Mouse (Mus musculus) liver, adult (tissue): ENCODE data around the gene Rin3.

Experiments
- GATA4 ChIP-seq: IDR thresholded peaks from 2 replicates; pipeline ENCODE4 v1.6.1; 2014; ENCODE audit warnings: mild to moderate bottlenecking, low read length; ENCODE audit not compliant: insufficient replicate concordance

Rin3 gene

GRCm38 (mm10) chr12:102308001-102308456 is 25.2 kb downstream of the Rin3 start:
- TF ChIP-seq GATA4: no peak

GRCm38 (mm10) chr12:102308457-102309011 is 25.7 kb downstream of the Rin3 start:
- TF ChIP-seq GATA4: no peak

GRCm38 (mm10) chr12:102309099-102309799 is 26.4 kb downstream of the Rin3 start:
- TF ChIP-seq GATA4: no peak

- no peak for TF ChIP-seq GATA4
Measured at GRCm38 (mm10) chr12:102309800-102310195, 26.9 kb downstream of the Rin3 start.

GRCm38 (mm10) chr12:102310261-102310660 is 27.4 kb downstream of the Rin3 start:
- no peak for TF ChIP-seq GATA4

GRCm38 (mm10) chr12:102311454-102311853 is 28.6 kb downstream of the Rin3 start:
- no peak for TF ChIP-seq GATA4

GRCm38 (mm10) chr12:102319150-102319549 is 36.3 kb downstream of the Rin3 start:
- peak; percentile 89 for TF ChIP-seq GATA4

- TF ChIP-seq GATA4: peak; percentile 84; the same call in 1 of the 2 replicates
Measured at GRCm38 (mm10) chr12:102319899-102320298, 37.1 kb downstream of the Rin3 start.

- no peak for TF ChIP-seq GATA4
Measured at GRCm38 (mm10) chr12:102320322-102320721, 37.5 kb downstream of the Rin3 start.

GRCm38 (mm10) chr12:102321064-102321728 is 38.3 kb downstream of the Rin3 start:
- no peak for TF ChIP-seq GATA4

- TF ChIP-seq GATA4: no peak
Measured at GRCm38 (mm10) chr12:102321855-102322254, 39.0 kb downstream of the Rin3 start.

- no peak for TF ChIP-seq GATA4
Measured at GRCm38 (mm10) chr12:102323392-102323791, 40.5 kb downstream of the Rin3 start.

- no peak for TF ChIP-seq GATA4
Measured at GRCm38 (mm10) chr12:102324156-102324885, 41.5 kb downstream of the Rin3 start.

- no peak for TF ChIP-seq GATA4
Measured at GRCm38 (mm10) chr12:102324886-102325220, 42.0 kb downstream of the Rin3 start.

GRCm38 (mm10) chr12:102326753-102327340 is 44.0 kb downstream of the Rin3 start:
- no peak for TF ChIP-seq GATA4

GRCm38 (mm10) chr12:102327525-102327924 is 44.7 kb downstream of the Rin3 start:
- TF ChIP-seq GATA4: no peak

- no peak for TF ChIP-seq GATA4
Measured at GRCm38 (mm10) chr12:102328090-102328489, 45.2 kb downstream of the Rin3 start.
